Mouse (Mus musculus): ENCODE results near the gene Pigm.

Gene Pigm

DNA sequence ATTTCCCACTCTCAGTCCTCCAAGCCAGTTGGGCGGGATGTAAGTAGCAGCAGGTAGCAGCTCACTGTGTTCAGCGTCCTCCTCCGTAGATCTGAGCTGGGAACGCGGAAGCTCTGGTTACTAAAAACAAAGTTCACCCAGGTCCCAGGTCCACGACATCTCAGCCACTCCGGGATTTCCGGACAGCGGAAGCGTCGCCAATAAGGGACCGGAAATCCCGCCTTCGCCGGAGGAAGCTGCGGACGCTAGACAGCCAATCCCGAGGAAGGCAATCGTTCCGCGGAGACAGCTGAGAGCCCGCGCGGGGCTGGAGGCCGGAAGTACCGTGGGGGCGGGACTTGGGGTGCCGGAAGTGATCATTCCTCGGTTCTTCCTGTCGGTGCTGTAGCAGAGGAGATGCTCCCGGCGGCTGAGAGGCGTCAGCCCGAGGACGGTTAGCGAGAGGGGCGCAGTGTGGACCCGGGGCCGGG is at the start of gene Pigm:
TSS of gene Pigm (plus strand) at position 349 of the 470 bp plus-strand sequence.
- in situ Hi-C loops (cut with MboI, MseI) = no loop called here

DNA sequence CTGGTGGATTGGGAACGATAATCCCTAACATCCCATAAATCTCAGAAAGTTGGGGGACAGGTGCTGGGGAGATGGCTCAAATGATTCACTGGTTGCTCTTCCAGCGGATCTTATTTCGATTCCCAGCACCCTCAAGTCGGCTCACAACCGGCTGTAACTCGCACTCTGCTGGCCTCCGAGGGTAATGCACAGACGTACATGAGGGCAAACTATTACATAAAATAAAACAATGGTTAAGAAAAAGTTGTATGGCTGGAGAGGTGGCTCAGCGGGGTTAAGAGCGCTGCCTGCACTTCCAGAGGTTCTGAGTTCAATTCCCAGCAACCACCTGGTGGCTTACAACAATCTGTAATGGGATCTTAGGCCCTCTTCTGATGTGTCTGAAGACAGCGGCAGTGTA is 49.7 kb upstream of the Pigm start:
- in situ Hi-C loops (cut with MboI, MseI) = no loop called here

DNA sequence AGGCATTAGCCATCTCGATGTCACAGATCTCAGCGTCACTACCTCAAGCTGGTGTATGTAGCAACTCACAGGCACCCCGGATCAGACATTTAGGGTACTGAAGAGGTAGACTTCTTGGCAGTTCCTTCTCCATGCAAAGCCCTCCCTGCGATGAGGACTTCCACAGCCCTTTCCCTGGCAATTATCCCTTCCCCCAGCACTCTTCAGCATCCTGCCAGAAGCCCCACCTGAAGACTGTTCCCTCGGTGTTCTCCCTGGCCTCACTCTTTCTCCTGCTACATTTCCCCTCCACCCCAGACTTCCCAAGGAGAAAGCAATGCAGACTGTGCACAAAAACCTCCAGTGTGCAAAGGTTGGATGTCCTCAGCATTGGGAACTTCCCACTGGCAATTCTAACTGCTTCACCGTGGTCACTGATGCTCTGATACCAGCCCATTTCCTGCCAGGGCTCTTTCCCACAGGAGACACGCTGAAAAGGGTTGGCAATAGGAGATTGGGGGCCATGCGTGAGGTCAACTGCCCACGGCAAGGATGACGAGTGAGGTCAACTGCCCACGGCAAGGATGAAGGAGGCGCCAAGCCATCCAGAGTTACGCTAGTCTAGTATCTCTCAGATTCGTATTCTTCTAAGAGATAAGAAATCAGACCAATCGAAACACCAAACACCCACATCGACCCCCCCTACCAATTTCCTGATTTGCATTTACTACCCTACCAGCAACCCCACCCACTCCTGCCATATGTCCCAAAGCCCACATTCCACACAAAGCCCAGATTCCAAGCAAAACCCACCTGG is 48.9 kb upstream of the Pigm start:
- in situ Hi-C loops (cut with MboI, MseI) = no loop called here

DNA sequence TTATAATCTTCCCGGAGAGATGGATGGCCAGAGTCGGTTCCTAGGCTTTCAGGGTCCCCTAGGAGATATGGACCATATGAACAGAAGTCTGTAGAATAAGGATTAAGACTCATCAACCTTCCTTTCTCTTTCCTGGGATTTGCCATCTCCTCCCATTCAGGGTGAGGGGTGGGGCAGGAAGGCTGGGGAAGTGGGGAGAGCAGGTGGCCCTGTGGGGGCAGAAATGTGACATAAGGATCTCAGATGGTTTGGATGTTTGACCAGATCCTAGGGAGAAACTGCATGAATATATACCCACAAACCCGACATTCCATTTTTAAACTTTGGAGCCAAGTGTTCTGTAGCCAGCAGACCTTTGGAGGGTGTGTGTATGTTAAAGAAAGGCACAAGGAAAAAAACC is 48.3 kb upstream of the Pigm start:
- in situ Hi-C loops (cut with MboI, MseI) = no loop called here

DNA sequence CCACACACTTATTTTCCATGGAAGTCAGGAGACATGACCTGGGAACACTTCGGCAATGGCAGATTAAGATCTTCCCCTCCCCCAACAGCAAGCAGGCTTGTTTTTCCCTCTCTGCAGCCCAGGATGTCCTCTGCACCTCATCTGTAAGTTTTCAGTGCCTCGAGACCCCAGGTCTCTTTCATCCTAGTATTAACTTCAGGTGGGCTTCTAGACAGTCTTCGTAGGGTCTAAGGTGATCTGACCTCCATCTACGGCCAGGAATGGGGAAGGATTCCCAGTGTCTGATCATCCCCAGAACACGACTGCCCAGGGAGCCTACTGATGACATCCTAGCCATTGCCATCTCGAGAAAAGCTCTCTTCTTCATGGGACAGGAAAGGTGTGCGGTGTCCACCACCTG is 47.9 kb upstream of the Pigm start:
- in situ Hi-C loops (cut with MboI, MseI) = no loop called here

DNA sequence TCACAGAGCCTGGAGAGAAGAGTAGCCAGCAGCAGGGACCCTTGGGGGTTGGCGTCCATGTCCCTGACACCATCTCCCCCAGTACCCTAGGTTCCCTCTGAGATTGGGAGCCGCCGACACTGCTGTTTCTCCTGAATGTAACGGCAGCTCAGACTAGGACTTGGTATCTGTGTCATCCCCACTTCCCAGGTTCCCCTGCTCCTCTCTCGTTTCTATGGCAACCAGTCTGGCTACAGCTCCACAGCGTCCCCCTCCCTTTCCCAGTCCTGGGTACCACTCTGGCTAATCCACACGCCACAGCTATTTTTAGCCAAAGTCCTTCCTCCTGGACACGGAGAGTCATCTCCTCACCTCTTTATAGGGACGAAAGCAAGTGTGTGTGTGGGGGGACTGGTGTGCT is 47.2 kb upstream of the Pigm start, which contains the start of gene Kcnj9:
TSS of gene Kcnj9 (minus strand) at position 188 of the 400 bp plus-strand sequence.
- in situ Hi-C loops (cut with MboI, MseI) = no loop called here

DNA sequence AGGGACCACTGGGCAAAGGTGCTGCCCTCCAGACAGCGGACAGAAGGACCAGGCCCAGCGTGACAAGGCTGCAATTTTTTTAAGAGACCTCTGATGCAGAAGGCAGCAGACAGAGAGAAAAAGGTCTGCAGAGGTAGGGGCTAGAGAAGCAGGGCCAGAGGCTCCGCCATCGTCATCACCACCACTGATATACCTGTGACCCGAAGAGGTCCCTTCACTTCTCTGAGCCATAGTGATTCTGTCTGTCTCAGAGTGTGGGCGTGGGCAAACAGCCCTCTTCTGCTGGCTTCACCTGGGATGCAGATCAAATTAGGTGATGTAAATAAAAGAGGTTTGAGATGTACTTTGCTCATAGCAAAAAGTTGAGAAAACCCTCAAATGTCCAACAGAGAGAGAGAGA is 46.7 kb upstream of the Pigm start:
- in situ Hi-C loops (cut with MboI, MseI) = no loop called here

DNA sequence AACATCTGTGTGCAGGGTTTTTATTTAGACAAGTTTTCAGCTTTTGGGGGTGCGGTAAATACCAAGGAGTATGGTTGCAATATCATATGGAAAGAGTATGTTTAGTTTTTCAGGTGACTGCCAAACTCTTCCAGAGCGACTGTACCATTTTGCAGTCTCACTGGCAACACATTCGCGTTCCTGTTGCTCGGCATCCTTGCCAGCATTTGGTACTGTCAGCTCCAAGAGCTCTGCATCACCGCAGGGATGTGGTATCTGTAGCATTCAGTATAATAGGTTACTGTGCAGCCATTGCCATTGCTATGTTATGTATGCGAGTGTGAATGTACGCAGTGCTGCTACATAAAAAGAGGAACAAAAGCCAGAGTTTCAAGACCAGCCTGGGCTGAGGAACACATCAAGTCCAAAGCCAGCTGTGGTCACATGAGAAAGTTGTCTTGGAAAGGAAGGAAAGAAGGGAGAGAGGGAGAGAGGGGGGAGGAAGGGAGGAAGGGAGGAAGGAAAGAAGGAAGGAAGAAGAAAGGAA is 44.9 kb upstream of the Pigm start:
- in situ Hi-C loops (cut with MboI, MseI) = no loop called here

DNA sequence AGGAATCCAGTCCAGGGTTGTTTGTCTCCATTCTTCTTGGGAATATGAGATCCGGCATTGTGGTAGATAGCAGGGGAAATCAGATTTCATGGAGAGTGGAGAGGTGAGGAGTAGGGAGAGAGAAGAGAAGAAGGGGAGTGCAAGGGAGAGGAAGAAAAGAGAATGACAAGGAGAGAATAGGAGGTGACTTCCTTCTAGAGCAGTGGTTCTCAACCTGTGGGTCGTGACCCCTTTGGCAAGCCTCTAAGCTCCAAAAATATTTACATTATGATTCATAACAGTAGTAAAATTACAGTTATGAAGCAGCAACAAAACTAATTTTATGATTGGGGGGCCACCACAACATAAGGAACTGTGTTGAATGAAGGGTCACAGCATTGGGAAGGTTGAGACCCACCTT is 43.4 kb upstream of the Pigm start:
- in situ Hi-C loops (cut with MboI, MseI) = no loop called here

DNA sequence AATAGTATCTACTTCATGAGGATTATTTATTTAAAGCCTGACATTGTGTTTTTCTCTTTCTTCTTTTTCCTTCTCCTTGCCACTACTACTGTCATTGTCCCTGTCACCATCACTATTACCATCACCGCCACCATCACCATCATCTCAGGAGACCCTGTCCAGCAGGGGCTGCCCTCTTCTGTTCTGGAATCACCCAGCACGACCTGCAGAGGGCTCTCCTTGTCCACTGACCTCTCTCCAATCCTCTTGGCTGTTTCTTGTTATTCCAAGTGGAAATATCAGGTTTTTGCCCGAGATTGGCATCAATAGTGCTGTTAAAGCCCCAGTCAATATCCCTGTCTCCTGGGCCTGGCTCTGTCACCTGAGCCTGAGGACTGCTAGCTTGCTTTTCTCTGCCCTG is 42.8 kb upstream of the Pigm start:
- in situ Hi-C loops (cut with MboI, MseI) = no loop called here

DNA sequence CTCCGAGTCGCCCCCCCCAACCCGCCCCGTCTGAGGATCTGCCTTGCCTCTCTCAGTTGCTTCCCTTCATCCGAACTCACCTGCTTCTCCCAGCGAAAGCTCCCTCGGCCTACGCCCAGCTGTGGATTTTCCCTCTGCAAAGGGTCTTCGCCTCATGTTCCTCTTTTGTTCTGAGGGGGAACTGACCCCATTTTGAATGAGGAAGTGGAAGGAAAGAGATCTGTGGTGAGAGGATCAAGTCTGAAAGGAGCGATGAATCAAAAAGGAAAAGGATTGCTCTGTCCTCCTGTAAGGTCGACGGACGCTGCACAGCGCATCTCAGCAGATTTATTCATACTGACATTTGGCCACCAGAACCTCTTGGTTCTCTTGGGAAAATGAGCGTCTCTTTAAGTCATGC is 40.5 kb upstream of the Pigm start:
- in situ Hi-C loops (cut with MboI, MseI) = no loop called here

DNA sequence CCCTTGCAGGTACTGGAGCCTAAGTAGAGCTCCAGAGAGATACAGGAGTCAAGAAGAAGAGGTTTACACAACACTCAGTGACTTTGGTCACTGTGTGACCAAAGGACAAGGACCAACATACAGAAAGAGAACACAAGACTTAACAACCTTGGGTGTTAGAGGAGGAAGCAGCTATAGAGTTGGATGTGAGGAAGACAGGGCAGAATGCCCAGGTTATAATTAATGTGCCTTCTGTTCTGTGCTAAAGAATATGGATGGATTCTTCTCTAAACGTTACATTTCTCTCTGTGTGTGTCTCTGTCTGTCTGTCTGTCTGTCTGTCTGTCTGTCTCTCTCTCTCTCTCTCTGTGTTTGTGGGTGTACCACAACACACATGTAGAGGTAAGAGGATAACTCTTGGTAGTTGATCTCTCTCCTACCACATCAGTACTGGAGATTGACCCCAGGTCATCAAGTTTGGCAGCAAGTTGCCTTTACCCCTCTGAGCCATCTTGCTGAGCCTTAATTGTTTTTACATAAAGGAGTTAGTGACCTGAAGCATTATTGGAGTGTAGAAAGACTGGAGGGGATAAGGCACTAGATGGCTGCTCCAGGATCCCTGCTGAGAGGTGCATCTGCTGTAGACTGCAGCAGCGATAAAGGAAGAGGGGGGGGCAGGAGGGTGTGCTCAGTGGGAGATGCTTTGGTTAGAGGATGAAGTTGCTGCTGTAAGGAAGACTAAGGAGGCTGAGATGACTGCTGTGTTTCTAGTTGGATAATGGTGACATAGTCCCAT is 38.7 kb upstream of the Pigm start:
- in situ Hi-C loops (cut with MboI, MseI) = no loop called here

DNA sequence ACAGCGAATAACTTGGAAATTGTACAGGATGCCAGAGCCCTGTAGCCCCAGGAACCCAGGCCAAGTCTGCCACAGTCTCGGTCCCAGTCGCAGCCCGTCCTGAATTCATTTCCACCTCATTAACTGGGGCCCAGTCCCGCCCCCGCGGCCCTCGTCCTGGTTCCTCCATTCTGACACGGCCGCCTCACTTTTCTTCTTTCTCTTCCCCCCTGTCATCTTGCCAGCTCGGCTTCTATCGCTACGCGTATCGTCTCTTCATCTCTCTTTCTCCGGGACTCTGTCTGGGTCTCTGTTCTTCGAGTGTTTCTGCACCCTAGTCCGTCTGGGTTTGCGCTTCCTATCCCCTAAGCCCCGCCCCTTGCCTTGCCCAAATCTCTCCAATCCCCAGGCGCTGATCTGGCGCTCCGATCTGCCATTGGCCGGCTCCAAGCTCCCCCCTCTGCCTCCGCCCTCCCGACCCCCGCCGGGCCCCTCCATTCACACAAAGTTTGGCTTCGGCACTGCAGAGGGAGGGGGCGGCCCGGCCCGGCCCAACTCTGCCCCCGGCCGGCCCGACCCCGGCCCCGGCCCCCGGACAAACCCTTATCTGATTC is 35.5 kb upstream of the Pigm start, which contains the start of gene Kcnj10:
TSS of gene Kcnj10 (plus strand) at position 482 of the 593 bp plus-strand sequence.
- in situ Hi-C loops (cut with MboI, MseI) = no loop called here

DNA sequence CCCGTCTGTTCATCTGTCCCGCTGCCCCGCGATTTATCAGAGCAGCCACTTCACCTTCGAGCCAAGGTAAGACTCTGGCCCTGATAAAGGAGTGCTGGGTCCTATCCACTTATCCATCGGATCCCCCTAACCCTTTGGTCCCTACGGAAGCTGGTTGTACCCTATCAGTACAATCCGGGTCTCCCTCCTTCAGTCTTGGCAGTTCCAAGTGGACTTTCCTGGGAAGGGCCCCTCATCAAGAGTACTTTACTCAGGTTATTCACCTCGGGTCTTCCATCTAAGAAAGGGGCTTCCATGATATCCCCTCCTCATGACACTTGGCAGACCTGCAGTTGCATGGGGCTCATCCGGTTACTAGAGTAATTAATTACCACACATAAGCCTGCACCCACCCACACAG is 35.0 kb upstream of the Pigm start:
- in situ Hi-C loops (cut with MboI, MseI) = no loop called here

DNA sequence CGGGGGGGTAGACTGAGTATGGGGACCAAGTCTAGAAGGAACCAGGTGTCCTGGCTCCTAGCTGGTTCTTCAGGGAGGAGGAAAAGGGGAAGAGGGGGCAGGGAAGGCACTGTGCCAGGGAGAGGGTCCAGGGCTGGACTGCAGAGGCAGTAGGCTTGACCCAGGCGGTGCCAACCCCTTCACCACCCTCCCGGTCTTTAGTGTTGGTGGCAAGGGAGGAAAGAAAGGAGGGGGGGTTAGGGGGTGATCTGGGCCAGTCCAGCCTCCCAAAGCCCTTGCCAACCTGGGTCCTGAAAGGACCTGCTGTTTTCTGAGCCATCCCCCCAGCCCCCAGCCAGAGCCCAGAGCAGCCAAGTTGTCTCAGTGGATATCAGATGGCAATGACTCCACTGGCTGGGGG is 33.6 kb upstream of the Pigm start:
- in situ Hi-C loops (cut with MboI, MseI) = no loop called here

DNA sequence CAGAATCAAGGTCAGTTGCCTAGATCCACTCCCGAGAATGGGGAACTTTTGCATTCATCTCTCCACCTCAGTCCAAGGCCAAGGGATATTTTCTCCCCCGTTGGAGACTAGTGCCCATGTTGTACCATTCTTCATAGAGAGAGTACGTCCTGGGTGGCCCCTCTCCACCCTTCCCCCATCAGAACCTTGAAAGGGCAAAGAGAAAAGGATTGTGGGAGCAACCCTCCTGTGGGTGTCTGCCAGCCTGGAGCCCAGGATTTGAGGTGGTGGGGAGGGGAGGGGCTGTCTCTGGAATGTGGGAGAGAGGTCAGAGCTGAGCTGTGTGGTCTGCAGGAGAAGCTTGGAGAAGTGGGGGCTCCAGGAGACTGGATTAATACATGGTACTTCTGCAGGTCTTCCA is 32.4 kb upstream of the Pigm start:
- in situ Hi-C loops (cut with MboI, MseI) = no loop called here

DNA sequence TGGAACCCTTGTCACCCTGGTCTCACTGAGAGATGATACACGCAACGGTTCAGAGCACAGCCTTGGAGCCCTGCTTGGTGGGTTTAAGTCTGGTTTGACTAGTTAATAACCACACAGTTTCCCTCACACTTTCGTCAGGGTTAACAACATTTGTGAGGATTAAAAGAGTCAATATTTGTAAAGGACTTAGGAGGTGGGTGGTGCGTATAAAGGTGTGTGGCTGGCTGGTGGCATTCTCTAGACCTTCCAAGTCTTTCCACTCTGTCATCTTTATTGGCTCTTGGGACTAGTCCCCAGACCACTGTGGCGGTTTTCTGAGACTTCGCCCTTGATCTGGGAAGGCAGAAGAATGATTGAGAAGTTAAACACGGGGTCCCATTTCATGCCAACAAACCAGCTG is 31.5 kb upstream of the Pigm start:
- in situ Hi-C loops (cut with MboI, MseI) = no loop called here

DNA sequence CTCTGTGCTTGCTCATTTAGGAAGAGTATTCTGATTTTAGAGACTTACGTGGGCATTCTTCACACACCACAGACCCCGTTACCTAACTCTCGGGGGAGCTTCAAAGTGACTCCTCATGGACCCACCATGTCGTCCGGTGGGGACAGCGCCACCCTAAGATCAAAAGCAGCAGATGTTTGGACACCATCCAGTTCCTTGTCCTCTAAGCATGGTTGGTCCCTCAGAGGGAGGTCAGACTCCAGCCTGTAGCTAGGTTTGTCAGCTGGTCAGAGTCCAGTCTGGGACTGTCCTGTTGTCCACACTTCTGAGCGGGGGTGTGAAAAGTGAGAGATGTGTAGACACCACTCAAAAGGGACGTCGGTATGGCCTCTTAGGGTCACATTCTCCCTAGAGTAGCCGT is 29.6 kb upstream of the Pigm start:
- in situ Hi-C loops (cut with MboI, MseI) = no loop called here

DNA sequence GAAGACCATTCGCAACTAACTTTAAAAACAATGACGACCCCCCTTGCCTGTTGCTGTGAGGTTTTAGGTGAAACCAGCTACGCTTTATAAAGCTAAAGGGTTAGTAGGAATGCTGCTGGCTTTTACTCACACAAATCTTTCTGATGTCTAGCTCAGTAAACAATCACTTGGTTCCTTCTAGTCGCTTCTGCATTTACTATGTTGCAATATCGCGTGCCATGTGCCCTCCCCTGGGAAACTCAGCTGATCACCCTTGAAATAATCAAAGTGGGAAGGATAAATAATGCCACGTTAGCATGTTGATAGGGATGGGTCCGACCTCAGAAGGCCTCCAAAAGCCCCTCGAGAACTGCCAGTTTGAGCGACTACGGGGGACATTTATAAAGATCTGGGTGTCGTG is 29.0 kb upstream of the Pigm start:
- in situ Hi-C loops (cut with MboI, MseI) = no loop called here

DNA sequence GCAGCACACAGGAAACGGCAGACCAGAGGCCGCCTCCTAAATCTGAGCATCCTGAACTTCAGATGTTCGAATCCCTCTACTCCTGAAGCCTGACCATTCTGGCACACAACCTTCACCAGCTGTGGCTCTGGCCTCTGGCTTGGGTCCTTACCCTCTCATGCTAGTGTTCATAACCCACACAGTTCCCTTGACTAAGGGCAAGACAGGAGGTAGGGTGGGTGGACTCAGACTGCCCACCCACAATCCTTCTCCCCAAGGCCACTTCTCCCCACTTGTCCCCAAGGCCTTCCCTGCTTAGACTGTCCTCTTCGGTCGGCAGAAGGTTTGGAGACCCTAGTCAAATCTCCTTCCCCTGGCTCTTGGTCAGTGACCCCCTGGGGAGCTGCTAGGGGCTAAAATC is 26.8 kb upstream of the Pigm start:
- in situ Hi-C loops (cut with MboI, MseI) = no loop called here

DNA sequence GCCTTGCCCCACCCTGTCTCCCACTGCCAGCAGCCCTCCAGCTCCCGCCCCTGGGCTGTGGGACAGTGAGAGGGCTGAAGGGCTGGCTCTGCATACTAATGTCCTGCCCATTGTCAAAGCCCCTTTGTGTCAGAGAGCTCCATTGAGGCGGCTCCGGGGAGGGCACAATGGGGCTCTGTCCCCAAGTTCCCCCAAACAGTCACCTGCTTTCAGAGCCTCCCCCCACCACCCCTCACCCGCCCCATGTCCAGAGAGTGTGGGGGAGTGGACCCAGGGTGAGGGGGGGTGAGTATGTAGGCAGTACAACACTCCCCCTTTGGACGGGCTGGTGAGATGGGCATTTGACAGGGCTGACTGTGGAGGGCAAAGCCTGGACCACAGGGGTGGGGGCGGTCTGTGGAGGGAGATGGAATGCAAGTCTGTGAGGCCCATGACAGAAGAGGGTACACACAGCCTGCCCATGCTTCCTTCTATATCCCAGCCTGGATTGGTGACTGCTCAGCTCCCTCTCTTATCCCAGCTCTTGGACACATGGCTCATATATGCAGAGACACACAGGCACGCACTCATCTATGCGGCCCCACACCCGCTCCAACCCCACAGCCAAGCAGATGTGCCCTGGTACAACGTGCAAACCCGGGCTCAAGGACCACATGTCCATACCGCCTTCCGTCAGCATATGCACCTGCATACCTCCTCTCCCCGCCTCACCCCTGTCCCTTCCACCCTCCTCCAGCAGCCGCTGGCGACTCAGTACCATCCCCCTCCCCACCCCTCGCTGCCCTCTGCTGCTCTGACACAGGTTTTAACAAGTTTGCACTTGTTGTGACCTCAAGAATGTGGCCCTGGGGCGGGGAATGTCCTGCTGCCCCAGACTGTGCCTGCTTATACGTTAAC is 26.2 kb upstream of the Pigm start:
- in situ Hi-C loops (cut with MboI, MseI) = no loop called here

All from T-helper 1 cell (primary cell).